Mouse (Mus musculus): Measurements from ENCODE around the gene 5730596B20Rik. TPM values are rescaled to one million over a fixed set of nuclear protein-coding genes. Genes with fewer than 3 reads are reported as not detected.

The 5730596B20Rik gene
- polyA plus RNA-seq, 1 experiment from 2014 or later = 1.5 TPM

DNA sequence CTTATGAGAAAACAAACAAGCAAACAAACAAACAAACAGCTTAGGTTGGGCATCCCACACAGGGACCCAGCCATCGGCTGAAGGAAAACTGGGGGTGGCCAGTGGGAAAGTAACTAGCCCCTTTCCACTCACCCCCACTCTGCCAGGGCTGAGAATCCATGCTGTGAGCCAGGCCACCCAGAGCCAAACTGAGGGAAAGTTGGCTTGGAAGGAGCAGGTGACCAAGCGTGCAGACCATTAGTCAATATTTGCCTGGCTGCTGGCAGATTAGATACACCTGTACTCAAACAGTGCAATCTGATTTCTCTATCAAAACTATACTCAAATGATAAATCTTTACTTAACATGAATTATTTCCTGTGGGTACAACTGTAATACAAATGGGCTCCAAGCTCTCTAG lies 4.7 kb downstream of the 5730596B20Rik start:
- Histone ChIP-seq H3K27me3 (replicated peaks; ENCODE audit: control insufficient read depth, insufficient read depth, low read length) (peaks cover 8% of the 10 kb centered on the region), H3K36me3 (ENCODE audit: control insufficient read depth, insufficient read depth, low read length) (no peaks in the 10 kb centered on the region), H3K4me3 (ENCODE audit: low read length) (no peak overlapping the region), H3K4me1 (ENCODE audit: control insufficient read depth, insufficient read depth, low read length) (peaks cover 58% of the 10 kb centered on the region), H3K4me2 (ENCODE audit: low read depth, low read length) (no peak overlapping the region), H3K9ac (ENCODE audit: low read depth, low read length) (0 out of 2 replicates have a peak overlapping the region, but pooled peaks have one; percentile 79), H3K9me3 (ENCODE audit: control insufficient read depth, low read length) (no peaks in the 10 kb centered on the region), H3K27ac (ENCODE audit: low read length) (no peak overlapping the region)
- ATAC-seq = no peak
- 50% methylated on average over 2 of the region's 2 CpGs for WGBS

DNA sequence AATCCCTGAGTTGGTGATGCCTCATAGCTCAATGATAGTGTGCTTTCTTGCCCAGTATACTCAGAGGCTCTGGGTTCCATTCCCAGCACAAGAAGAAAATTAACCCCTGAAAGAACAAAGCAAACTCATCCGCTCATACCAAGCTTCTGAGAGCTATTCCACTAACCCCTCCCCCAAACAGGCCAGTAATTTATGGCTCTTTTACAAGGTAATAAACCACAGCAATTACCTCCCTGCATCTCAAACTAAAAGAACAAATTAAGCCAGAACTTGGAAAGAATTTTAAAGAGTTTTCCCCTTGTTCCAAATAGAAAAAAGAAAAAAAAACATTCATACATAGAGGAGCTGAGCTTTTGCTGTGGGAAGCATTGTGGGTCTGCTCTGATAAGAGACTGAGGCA lies 5.5 kb downstream of the 5730596B20Rik start:
- Histone ChIP-seq H3K9ac (ENCODE audit: low read depth, low read length) (peak overlapping the region; percentile 53), H3K27ac (ENCODE audit: low read length) (peak overlapping the region; percentile 86), H3K36me3 (ENCODE audit: control insufficient read depth, insufficient read depth, low read length) (no peaks in the 10 kb centered on the region), H3K9me3 (ENCODE audit: control insufficient read depth, low read length) (no peaks in the 10 kb centered on the region), H3K27me3 (replicated peaks; ENCODE audit: control insufficient read depth, insufficient read depth, low read length) (peaks cover 8% of the 10 kb centered on the region), H3K4me3 (ENCODE audit: low read length) (0 out of 2 replicates have a peak overlapping the region, but pooled peaks have one; percentile 8), H3K4me1 (ENCODE audit: control insufficient read depth, insufficient read depth, low read length) (peaks cover 51% of the 10 kb centered on the region), H3K4me2 (ENCODE audit: low read depth, low read length) (peak overlapping the region; percentile 43)
- WGBS = 40% methylated on average over 1 of the region's 1 CpGs
- peak; percentile 34; the same call in 1 of the 2 replicates for ATAC-seq

DNA sequence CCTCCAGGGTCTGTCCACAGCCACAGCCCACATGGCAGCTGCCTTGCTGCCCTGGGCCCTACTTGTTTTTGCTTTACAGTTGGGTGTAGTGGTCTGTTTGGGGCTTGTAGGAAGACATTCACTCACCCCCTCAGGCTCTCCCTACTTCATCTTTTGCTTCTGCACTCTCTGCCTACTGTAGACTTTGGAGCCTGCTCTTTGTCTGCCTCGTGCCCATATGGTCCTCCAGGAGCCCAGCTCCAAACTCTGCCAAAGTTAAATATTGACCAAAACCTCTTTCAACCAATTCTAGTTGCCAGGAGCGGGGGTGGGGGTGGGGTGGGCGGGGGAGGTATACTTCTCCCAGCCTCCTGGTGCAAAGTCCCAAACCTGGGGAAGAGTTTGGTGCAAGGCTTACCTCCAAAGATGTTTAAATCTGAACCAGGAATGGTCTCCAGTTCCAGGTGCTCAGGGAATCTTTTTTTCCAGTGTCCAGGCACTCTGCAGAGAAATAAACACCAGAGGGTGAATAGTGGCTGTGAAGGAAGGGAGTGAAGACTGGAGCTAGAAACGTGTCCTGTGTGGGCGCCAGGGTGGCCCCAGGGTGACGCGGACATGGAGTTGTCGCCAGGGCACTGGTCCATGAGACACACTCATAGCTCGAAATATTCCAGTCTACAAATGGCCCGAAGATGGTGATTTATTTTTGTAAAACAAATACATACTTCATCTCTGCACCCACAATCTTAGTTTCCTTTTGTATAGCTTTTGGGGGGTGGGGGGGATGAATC lies 6.2 kb downstream of the 5730596B20Rik start:
- H3K27ac ChIP-seq (ENCODE audit: low read length) = peak overlapping the region; percentile 86

DNA sequence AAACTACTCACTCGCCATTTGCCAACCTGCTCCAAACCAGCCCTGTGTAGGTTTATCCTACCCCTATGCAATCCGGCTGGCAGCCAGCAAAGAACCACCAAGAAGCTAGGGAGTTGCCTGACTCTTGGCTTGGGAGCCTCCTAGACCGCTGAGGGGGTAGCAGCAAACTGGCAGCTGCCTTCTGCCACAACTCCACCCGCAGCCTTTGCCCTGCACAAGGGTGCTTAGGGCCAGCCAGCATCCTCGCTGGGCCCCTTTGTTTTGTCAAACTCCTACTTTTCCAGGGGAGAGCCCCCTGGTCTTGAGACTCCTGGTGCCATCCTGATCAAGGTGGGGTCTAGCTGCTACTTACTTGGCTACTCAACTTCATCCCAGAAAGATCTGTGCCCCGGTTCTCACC lies 7.4 kb downstream of the 5730596B20Rik start:
- Histone ChIP-seq H3K4me3 (ENCODE audit: low read length) (no peak overlapping the region), H3K4me1 (ENCODE audit: control insufficient read depth, insufficient read depth, low read length) (peaks cover 54% of the 10 kb centered on the region), H3K36me3 (ENCODE audit: control insufficient read depth, insufficient read depth, low read length) (no peaks in the 10 kb centered on the region), H3K9me3 (ENCODE audit: control insufficient read depth, low read length) (no peaks in the 10 kb centered on the region), H3K9ac (ENCODE audit: low read depth, low read length) (no peak overlapping the region), H3K4me2 (ENCODE audit: low read depth, low read length) (peak overlapping the region; percentile 44), H3K27me3 (replicated peaks; ENCODE audit: control insufficient read depth, insufficient read depth, low read length) (peaks cover 6% of the 10 kb centered on the region), H3K27ac (ENCODE audit: low read length) (peak overlapping the region; percentile 86)
- WGBS = 39% methylated on average over 6 of the region's 6 CpGs
- ATAC-seq = no peak

More for the DNA sequence above, 6.2 kb downstream of the 5730596B20Rik start:
- peak overlapping the region; percentile 13; the same call in 1 of the 2 replicates for H3K4me3 ChIP-seq (ENCODE audit: low read length)
- peaks cover 8% of the 10 kb centered on the region for H3K27me3 ChIP-seq (replicated peaks; ENCODE audit: control insufficient read depth, insufficient read depth, low read length)
- H3K9ac ChIP-seq (ENCODE audit: low read depth, low read length) = peak overlapping the region; percentile 53
- WGBS = 18% methylated on average over 10 of the region's 10 CpGs
- H3K9me3 ChIP-seq (ENCODE audit: control insufficient read depth, low read length) = no peaks in the 10 kb centered on the region
- H3K36me3 ChIP-seq (ENCODE audit: control insufficient read depth, insufficient read depth, low read length) = no peaks in the 10 kb centered on the region
- peak; percentile 63 for ATAC-seq
- H3K4me2 ChIP-seq (ENCODE audit: low read depth, low read length) = peak overlapping the region; percentile 43
- H3K4me1 ChIP-seq (ENCODE audit: control insufficient read depth, insufficient read depth, low read length) = peaks cover 50% of the 10 kb centered on the region

DNA sequence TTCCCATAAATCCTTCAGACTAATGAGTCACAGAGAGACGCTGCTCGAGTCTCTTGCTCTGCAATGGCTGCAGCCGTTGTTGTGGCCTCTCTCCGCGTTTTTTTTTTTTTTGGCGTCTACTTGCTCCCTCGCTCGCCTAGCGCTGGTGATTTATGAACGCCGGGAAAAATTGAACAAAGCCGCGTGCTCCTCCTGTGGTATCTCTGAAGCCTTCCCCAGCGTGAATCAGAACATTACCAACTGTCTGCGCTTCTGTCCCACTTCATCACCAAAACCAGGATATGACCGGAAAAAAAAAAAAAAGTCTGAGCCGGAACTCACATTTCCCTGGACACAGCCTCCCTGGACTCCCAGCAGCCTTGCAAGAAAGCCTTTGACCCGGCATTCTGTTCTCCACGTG lies 7.9 kb downstream of the 5730596B20Rik start:
- peaks cover 6% of the 10 kb centered on the region for H3K27me3 ChIP-seq (replicated peaks; ENCODE audit: control insufficient read depth, insufficient read depth, low read length)
- H3K4me1 ChIP-seq (ENCODE audit: control insufficient read depth, insufficient read depth, low read length) = peaks cover 59% of the 10 kb centered on the region
- H3K9ac ChIP-seq (ENCODE audit: low read depth, low read length) = peak overlapping the region; percentile 41
- no peaks in the 10 kb centered on the region for H3K9me3 ChIP-seq (ENCODE audit: control insufficient read depth, low read length)
- no peaks in the 10 kb centered on the region for H3K36me3 ChIP-seq (ENCODE audit: control insufficient read depth, insufficient read depth, low read length)
- H3K4me3 ChIP-seq (ENCODE audit: low read length) = peak overlapping the region; percentile 20
- peak overlapping the region; percentile 44 for H3K4me2 ChIP-seq (ENCODE audit: low read depth, low read length)
- 7% methylated on average over 19 of the region's 19 CpGs for WGBS
- no peak for ATAC-seq
- H3K27ac ChIP-seq (ENCODE audit: low read length) = peak overlapping the region; percentile 86; the same call in 1 of the 2 replicates

DNA sequence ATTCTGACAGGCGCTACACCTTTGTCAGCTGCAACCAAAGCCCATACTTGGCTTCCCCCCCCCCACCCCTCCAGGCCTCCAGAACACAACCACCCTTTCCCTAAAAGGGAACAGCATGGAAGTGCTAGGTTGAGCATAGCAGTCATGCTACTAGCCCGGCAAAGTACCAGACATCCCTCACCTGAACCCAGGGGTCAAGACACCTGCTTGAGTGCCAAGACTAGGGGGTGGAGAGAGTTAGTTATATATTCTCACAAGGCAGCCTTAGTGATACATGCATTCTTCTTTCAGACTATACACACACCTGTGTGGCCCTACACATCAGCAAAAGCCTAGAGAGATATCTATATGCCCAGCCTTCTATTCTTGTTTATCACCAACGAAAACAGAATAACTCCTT lies 8.5 kb downstream of the 5730596B20Rik start:
- H3K4me2 ChIP-seq (ENCODE audit: low read depth, low read length) = peak overlapping the region; percentile 44; the same call in 1 of the 2 replicates

DNA sequence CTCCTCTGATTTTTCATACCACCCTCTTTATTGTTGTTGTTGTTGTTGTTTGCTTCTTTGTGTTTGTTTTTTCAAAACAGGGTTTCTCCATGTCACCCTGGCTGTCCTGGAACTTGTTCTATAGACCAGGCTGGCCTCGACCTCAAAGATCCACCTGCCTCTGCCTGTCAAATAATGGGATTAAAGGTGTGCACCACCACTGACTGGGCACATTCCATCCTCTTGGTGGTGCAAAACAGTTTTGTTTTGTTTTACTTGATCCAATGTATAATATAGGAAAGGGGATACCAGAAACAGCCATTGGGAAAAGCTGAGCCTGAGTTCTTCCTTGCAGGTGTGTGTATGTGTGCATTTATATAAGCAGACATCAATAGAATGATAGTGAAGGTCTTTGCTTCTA lies 9.2 kb downstream of the 5730596B20Rik start:
- WGBS = 55% methylated on average over 1 of the region's 1 CpGs
- Histone ChIP-seq H3K4me3 (ENCODE audit: low read length) (no peak overlapping the region), H3K27ac (ENCODE audit: low read length) (no peak overlapping the region), H3K9ac (ENCODE audit: low read depth, low read length) (no peak overlapping the region), H3K36me3 (ENCODE audit: control insufficient read depth, insufficient read depth, low read length) (no peaks in the 10 kb centered on the region), H3K4me1 (ENCODE audit: control insufficient read depth, insufficient read depth, low read length) (peaks cover 51% of the 10 kb centered on the region), H3K4me2 (ENCODE audit: low read depth, low read length) (no peak overlapping the region), H3K27me3 (replicated peaks; ENCODE audit: control insufficient read depth, insufficient read depth, low read length) (peaks cover 2% of the 10 kb centered on the region; the same call in 1 of the 2 replicates), H3K9me3 (ENCODE audit: control insufficient read depth, low read length) (no peaks in the 10 kb centered on the region)
- ATAC-seq = no peak

More for the DNA sequence above, 8.5 kb downstream of the 5730596B20Rik start:
- Histone ChIP-seq H3K4me3 (ENCODE audit: low read length) (no peak overlapping the region), H3K9me3 (ENCODE audit: control insufficient read depth, low read length) (no peaks in the 10 kb centered on the region), H3K27me3 (replicated peaks; ENCODE audit: control insufficient read depth, insufficient read depth, low read length) (peaks cover 6% of the 10 kb centered on the region), H3K4me1 (ENCODE audit: control insufficient read depth, insufficient read depth, low read length) (peaks cover 57% of the 10 kb centered on the region), H3K27ac (ENCODE audit: low read length) (no peak overlapping the region; the same call in 1 of the 2 replicates), H3K36me3 (ENCODE audit: control insufficient read depth, insufficient read depth, low read length) (no peaks in the 10 kb centered on the region), H3K9ac (ENCODE audit: low read depth, low read length) (peak overlapping the region; percentile 41; the same call in 1 of the 2 replicates)
- ATAC-seq = no peak
- WGBS = 40% methylated on average over 3 of the region's 3 CpGs

DNA sequence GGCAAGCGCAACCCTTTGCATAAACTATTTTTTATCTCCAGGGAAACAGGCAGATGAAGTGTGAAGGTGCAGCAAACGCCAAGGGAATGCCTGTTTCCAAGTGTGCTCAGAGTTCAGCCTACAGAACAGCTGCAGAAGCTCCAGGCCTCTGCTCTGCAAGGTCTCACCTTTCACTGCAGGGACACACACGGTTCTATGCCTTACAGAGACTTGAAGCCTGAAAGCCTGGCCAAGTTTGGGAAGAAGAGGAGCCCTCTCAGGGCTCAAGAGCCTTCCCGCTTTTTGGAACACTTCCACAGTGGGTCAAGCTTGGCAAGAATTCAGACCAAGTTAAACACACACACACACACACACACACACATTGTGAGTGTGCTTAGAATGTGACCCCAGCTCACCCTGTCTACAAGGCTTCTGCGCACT lies 11.9 kb downstream of the 5730596B20Rik start:
- H3K4me3 ChIP-seq (ENCODE audit: low read length) = peak overlapping the region; percentile 0; the same call in 1 of the 2 replicates
- H3K4me2 ChIP-seq (ENCODE audit: low read depth, low read length) = peak overlapping the region; percentile 16; the same call in 1 of the 2 replicates
- H3K4me1 ChIP-seq (ENCODE audit: control insufficient read depth, insufficient read depth, low read length) = peaks cover 41% of the 10 kb centered on the region
- no peaks in the 10 kb centered on the region for H3K27me3 ChIP-seq (replicated peaks; ENCODE audit: control insufficient read depth, insufficient read depth, low read length)
- peak overlapping the region; percentile 25; the same call in 1 of the 2 replicates for H3K9ac ChIP-seq (ENCODE audit: low read depth, low read length)
- 36% methylated on average over 5 of the region's 5 CpGs for WGBS
- ATAC-seq = no peak
- H3K27ac ChIP-seq (ENCODE audit: low read length) = peak overlapping the region; percentile 93
- no peaks in the 10 kb centered on the region for H3K36me3 ChIP-seq (ENCODE audit: control insufficient read depth, insufficient read depth, low read length)
- H3K9me3 ChIP-seq (ENCODE audit: control insufficient read depth, low read length) = no peaks in the 10 kb centered on the region

DNA sequence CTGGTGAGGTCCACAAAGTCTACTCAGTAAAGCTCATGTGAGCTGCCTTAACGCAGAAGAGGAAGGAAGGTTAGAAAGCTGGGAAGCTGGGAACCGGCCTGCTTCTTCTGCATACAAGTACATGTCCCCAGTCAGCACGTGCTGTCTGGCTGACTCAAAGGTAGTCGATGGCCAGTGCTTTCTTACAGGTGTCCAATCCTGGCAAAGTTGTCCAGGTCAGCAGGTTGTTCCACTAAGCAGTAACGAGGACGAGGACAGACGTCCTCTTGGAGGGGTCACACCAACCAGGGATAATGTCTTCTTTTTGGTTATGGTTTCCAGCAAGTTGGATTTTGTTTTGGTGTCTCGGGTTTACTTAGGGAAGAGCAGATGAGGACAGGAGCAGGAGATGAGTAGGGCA lies 12.6 kb downstream of the 5730596B20Rik start:
- H3K4me3 ChIP-seq (ENCODE audit: low read length) = peak overlapping the region; percentile 70
- no peak for ATAC-seq
- no peaks in the 10 kb centered on the region for H3K36me3 ChIP-seq (ENCODE audit: control insufficient read depth, insufficient read depth, low read length)
- H3K9me3 ChIP-seq (ENCODE audit: control insufficient read depth, low read length) = no peaks in the 10 kb centered on the region
- peak overlapping the region; percentile 93 for H3K27ac ChIP-seq (ENCODE audit: low read length)
- H3K27me3 ChIP-seq (replicated peaks; ENCODE audit: control insufficient read depth, insufficient read depth, low read length) = no peaks in the 10 kb centered on the region
- H3K9ac ChIP-seq (ENCODE audit: low read depth, low read length) = peak overlapping the region; percentile 89
- peaks cover 41% of the 10 kb centered on the region for H3K4me1 ChIP-seq (ENCODE audit: control insufficient read depth, insufficient read depth, low read length)
- 33% methylated on average over 8 of the region's 8 CpGs for WGBS
- peak overlapping the region; percentile 95 for H3K4me2 ChIP-seq (ENCODE audit: low read depth, low read length)
